Mouse (Mus musculus) G1E (cell line): ENCODE measurements around the gene Afm.

Experiments
- CTCF ChIP-seq: IDR thresholded peaks from 2 replicates; pipeline ENCODE4 v1.5.1; 2012; ENCODE audit warnings: low read depth, low read length, inconsistent platforms, mixed read lengths
- TAL1 ChIP-seq: conservative IDR thresholded peaks from 2 replicates; pipeline ENCODE4 v1.6.1; 2012; ENCODE audit warnings: low read depth, low read length, inconsistent platforms, mixed read lengths

DNA sequence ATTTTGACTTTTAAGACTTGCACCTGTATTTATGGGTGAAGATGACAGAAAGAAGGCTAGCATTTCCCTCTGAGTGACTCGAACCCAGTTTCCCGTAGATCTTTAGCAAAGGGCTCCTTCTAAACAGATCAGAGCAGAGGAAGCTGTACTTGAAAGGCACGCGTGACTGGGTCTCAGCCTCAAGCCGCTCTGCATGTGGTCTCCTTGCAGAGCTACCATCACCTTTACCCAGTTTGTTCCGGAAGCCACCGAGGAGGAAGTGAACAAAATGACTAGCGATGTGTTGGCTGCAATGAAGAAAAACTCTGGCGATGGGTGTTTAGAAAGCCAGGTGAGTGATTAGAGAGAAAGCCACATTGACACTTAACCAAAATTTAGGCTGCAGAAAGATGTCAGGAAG lies 26.3 kb upstream of the Afm start:
- no peak for TF ChIP-seq CTCF
- no peak for TF ChIP-seq TAL1
